Mouse (Mus musculus) bone marrow macrophage, adult 2 months (primary cell): ENCODE data around the gene Pdk2.

Experiments
- CTCF ChIP-seq: IDR thresholded peaks from 2 replicates; pipeline ENCODE4 v1.5.1; 2012; ENCODE audit warnings: low read depth, mild to moderate bottlenecking, low read length, moderate library complexity
- POLR2A ChIP-seq: IDR thresholded peaks from 2 replicates; pipeline ENCODE4 v1.6.1; 2012; ENCODE audit warnings: mild to moderate bottlenecking, low read depth, low read length, borderline replicate concordance

GRCm38 (mm10) chr11:95053062-95053461 is 11.9 kb upstream of the Pdk2 start:
- TF ChIP-seq CTCF (no peak), POLR2A (no peak)
